Mouse (Mus musculus) thymus, postnatal 10 days (tissue): ENCODE results near the gene Tmem125.

ENCODE experiments used
- DNase-seq, 2 experiments: peaks; one replicate each; pipeline ENCODE4 v3.0.0; 2021; ENCODE audit warnings: low spot score in 2 of 2

Tmem125 gene

GRCm38 (mm10) chr4:118543592-118544260 is at the start of gene Tmem125:
TSS of gene Tmem125 (minus strand) at chr4:118544044.
- DNase-seq, result peak; percentile 41

- no peak for DNase-seq
These were observed 45.9 kb upstream of the Tmem125 start for GRCm38 (mm10) chr4:118589733-118590130.

- no peak for DNase-seq
These were observed 45.3 kb upstream of the Tmem125 start for GRCm38 (mm10) chr4:118589053-118589732.

- DNase-seq, result no peak
These were observed 38.8 kb upstream of the Tmem125 start for GRCm38 (mm10) chr4:118582629-118583028.

- no peak for DNase-seq
These were observed 37.7 kb upstream of the Tmem125 start for GRCm38 (mm10) chr4:118581508-118581907.

- DNase-seq, result peak in 1 of 2 experiments; percentile 57
These were observed 35.5 kb upstream of the Tmem125 start for GRCm38 (mm10) chr4:118579313-118579712.

GRCm38 (mm10) chr4:118576097-118576496 is 32.3 kb upstream of the Tmem125 start:
- DNase-seq, result peak; percentile 33 to 83

- no peak for DNase-seq
These were observed 27.6 kb upstream of the Tmem125 start for GRCm38 (mm10) chr4:118571441-118571840.

GRCm38 (mm10) chr4:118569320-118569719 is 25.5 kb upstream of the Tmem125 start:
- no peak for DNase-seq

GRCm38 (mm10) chr4:118568709-118569108 is 24.9 kb upstream of the Tmem125 start:
- no peak for DNase-seq

- peak; percentile 14 to 72 for DNase-seq
These were observed 22.4 kb upstream of the Tmem125 start for GRCm38 (mm10) chr4:118566161-118566676.

- DNase-seq, result no peak
These were observed 21.1 kb upstream of the Tmem125 start for GRCm38 (mm10) chr4:118564926-118565279.

GRCm38 (mm10) chr4:118564062-118564925 is 20.4 kb upstream of the Tmem125 start:
- no peak for DNase-seq

GRCm38 (mm10) chr4:118553039-118553649 is 9.3 kb upstream of the Tmem125 start:
- DNase-seq, result no peak

GRCm38 (mm10) chr4:118548130-118548480 is 4.3 kb upstream of the Tmem125 start:
- peak; percentile 38 to 45 for DNase-seq

GRCm38 (mm10) chr4:118547424-118548129 is 3.7 kb upstream of the Tmem125 start:
- peak; percentile 68 to 79 for DNase-seq

- no peak for DNase-seq
These were observed 740 bp upstream of the Tmem125 start for GRCm38 (mm10) chr4:118544441-118545127.

- DNase-seq, result no peak
These were observed 700 bp downstream of the Tmem125 start for GRCm38 (mm10) chr4:118543158-118543530.

- DNase-seq, result no peak
These were observed 1.2 kb downstream of the Tmem125 start for GRCm38 (mm10) chr4:118542510-118543157.

- no peak for DNase-seq
These were observed 3.9 kb downstream of the Tmem125 start for GRCm38 (mm10) chr4:118539904-118540303.
